Mouse (Mus musculus) forebrain, postnatal 0 days (tissue): ENCODE measurements at regions not wholly inside any gene's neighbourhood (a gene's known extent, or its start where the extent isn't known, plus 50 kb on each side); places are given as distances from the start of the nearest gene placed in this dataset.

Source experiments
- ATAC-seq: fragments of 200-750 bp; cut with Nextera tagmentation; 2 replicates; pipeline ENCODE4 v1.8.0; 2017; ENCODE audit warnings: mild to moderate bottlenecking, moderate library complexity
- DNase-seq: peaks from one replicate; pipeline ENCODE4 v3.0.0-alpha.2; 2015
- H3K27ac ChIP-seq: fragments of 300-500 bp; sonication (generic); 2 replicates; pipeline ENCODE4 v1.5.1; 2014; ENCODE audit warnings: low read depth, mild to moderate bottlenecking, antibody characterized with exemption, low read length, moderate library complexity, mixed read lengths
- H3K27me3 ChIP-seq: fragments of 300-500 bp; sonication (generic); 2 replicates; pipeline ENCODE4 v1.6.1; 2014; ENCODE audit warnings: mild to moderate bottlenecking, low read length, mixed read lengths; ENCODE audit not compliant: insufficient read depth
- H3K36me3 ChIP-seq: fragments of 300-500 bp; sonication (generic); 2 replicates; pipeline ENCODE4 v1.6.1; 2014; ENCODE audit warnings: mild to moderate bottlenecking, moderate library complexity; ENCODE audit not compliant: insufficient read depth
- H3K4me1 ChIP-seq: fragments of 300-500 bp; sonication (generic); 2 replicates; pipeline ENCODE4 v1.6.1; 2014; ENCODE audit warnings: antibody characterized with exemption; ENCODE audit not compliant: insufficient read depth
- H3K4me2 ChIP-seq: fragments of 300-500 bp; sonication (generic); 2 replicates; pipeline ENCODE4 v1.6.1; 2014; ENCODE audit warnings: low read depth, mild to moderate bottlenecking, moderate library complexity
- H3K4me3 ChIP-seq: fragments of 300-500 bp; sonication (generic); 2 replicates; pipeline ENCODE4 v1.5.1; 2014; ENCODE audit warnings: low read depth, low read length, mixed read lengths
- H3K9ac ChIP-seq: fragments of 300-500 bp; sonication (generic); 2 replicates; pipeline ENCODE4 v1.6.1; 2014; ENCODE audit warnings: mild to moderate bottlenecking
- H3K9me3 ChIP-seq: fragments of 300-500 bp; sonication (generic); 2 replicates; pipeline ENCODE4 v1.6.1; 2016; ENCODE audit warnings: low read length
- CTCF ChIP-seq: sonication (generic); IDR thresholded peaks from 2 replicates; pipeline ENCODE4 v1.5.1; 2016; ENCODE audit warnings: antibody characterized with exemption, control low read depth, low read depth
- WGBS: fragments of 180-500 bp; shearing (Covaris S2); extraction: QIAGEN DNeasy Blood & Tissue Kit; methylation state at CpG from one replicate; pipeline ENCODE4 v1.1.7; 2014; 5-methylcytosine and 5-hydroxymethylcytosine counted together

- DNase-seq (no peak), ATAC-seq (no peak)
- H3K4me1 ChIP-seq: no peaks in the 10 kb centered on the region; the same call in 1 of the 2 replicates
- H3K27ac ChIP-seq: no peak overlapping the region
- no peak overlapping the region for H3K4me3 ChIP-seq
- 95% methylated on average over 5 of the region's 5 CpGs for WGBS
- H3K4me2 ChIP-seq: no peak overlapping the region
- H3K36me3 ChIP-seq: no peaks in the 10 kb centered on the region
- peak; percentile 45; the same call in 1 of the 2 replicates for TF ChIP-seq CTCF
- no peak overlapping the region for H3K9ac ChIP-seq
- no peaks in the 10 kb centered on the region for H3K27me3 ChIP-seq
- peaks cover 5% of the 10 kb centered on the region; the same call in 1 of the 2 replicates for H3K9me3 ChIP-seq
These were observed 64.9 kb upstream of the Disp3 start for GRCm38 (mm10) chr4:148352690-148353089.

DNA sequence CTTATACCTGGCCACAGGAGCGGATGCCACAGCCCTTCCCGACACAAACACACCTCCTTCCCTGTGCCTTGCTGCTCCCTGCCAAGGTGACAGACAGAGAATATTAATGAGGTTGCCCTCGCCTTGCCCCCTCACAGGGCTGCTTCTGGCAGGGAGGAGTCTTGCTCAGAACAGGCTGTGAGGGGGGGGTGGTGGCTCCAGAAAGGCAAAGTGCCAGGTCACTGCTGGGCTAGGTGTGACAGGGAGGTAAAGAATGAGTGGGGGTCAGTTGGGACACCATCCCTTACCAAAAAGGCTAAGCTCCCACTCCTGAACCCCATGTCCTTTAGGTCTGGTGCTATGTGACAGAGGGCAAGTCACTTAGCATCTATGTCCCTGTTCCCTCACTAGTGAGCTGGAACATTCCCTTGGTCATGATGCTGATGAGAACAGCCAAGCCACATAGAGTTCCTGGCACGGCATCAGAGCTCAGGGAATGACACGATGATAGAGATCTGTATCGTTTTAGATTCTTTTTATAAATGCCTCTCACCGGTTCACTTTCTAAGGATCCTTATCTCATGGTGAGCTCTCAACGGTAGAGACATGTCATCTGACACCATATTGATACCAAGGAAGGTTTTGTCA is 53.9 kb upstream of the Disp3 start:
- no peak overlapping the region for H3K4me2 ChIP-seq
- H3K27me3 ChIP-seq: no peaks in the 10 kb centered on the region
- 72% methylated on average over 8 of the region's 8 CpGs for WGBS
- TF ChIP-seq CTCF: no peak
- ATAC-seq (no peak), DNase-seq (no peak)
- H3K4me3 ChIP-seq: no peak overlapping the region
- no peak overlapping the region for H3K9ac ChIP-seq
- H3K36me3 ChIP-seq: no peaks in the 10 kb centered on the region
- H3K27ac ChIP-seq: no peak overlapping the region
- no peaks in the 10 kb centered on the region for H3K9me3 ChIP-seq
- no peaks in the 10 kb centered on the region for H3K4me1 ChIP-seq

- Histone ChIP-seq H3K4me2 (no peak overlapping the region), H3K9me3 (no peaks in the 10 kb centered on the region), H3K4me1 (no peaks in the 10 kb centered on the region), H3K4me3 (no peak overlapping the region), H3K9ac (no peak overlapping the region), H3K27ac (no peak overlapping the region), H3K36me3 (no peaks in the 10 kb centered on the region), H3K27me3 (no peaks in the 10 kb centered on the region)
- no peak for TF ChIP-seq CTCF
- WGBS: 44% methylated on average over 9 of the region's 9 CpGs
- no peak for DNase-seq
- peak; percentile 60; the same call in 1 of the 2 replicates for ATAC-seq
These were observed 52.6 kb upstream of the Disp3 start for GRCm38 (mm10) chr4:148340342-148340741.

GRCm38 (mm10) chr4:148337890-148338880 is 50.4 kb upstream of the Disp3 start:
- WGBS: 63% methylated on average over 13 of the region's 13 CpGs
- Histone ChIP-seq H3K9me3 (no peaks in the 10 kb centered on the region), H3K9ac (no peak overlapping the region), H3K4me1 (no peaks in the 10 kb centered on the region), H3K27me3 (no peaks in the 10 kb centered on the region), H3K4me2 (no peak overlapping the region), H3K36me3 (no peaks in the 10 kb centered on the region), H3K27ac (no peak overlapping the region), H3K4me3 (no peak overlapping the region)
- peak; percentile 71 for TF ChIP-seq CTCF
- ATAC-seq (no peak), DNase-seq (peak; percentile 50)
